Comparison of ENCODE assay signal across 25 mouse cellular contexts in the genomic region with DNA sequence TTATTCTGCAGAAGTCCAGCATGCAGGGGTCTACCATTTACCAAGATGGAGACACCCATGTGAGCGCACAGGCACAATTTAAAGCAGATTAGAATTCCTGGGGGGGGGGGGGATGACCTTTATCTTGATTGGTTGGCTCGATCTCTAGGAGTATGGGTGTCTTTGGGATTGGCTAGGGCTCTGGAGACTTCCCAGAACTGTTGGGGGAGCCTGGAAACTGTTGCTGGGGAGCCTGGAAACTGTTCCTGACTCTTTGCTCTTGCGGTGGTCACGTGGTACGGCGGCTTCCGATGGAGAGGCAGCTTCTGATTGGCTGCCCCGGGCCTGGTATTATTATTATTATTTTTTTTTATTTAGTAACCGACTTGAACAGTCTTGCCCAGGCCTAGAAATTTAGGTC. TPM values are rescaled to one million over a fixed set of nuclear protein-coding genes. Genes with fewer than 3 reads are reported as not detected.
DNase-seq lines count a peak whose midpoint lies in the region; ATAC-seq and TF ChIP-seq lines count a peak whose summit lies in the region.
"Had no signal": no experiment of that assay in that cellular context is flagged by ENCODE, and none has a peak within 500 bp of the region (broad histone marks: within the 10 kb centered on the region; RNA-seq: fewer than 3 reads in every experiment).

No protein-coding gene starts in this region.

- 88% methylated on average over 9 of the region's 9 CpGs for WGBS in lung, postnatal 0 days
- 86% methylated on average over 9 of the region's 9 CpGs for WGBS in liver, postnatal 0 days (ENCODE audit: insufficient replicate concordance)

- no peak for TF ChIP-seq POLR2A in MEL (IDR thresholded peaks at IDR 0.05; ENCODE audit: control insufficient read depth in 1 of 2, insufficient read depth in 1 of 2, low read depth in 1 of 2, low read length in 2 of 2, poor library complexity in 1 of 2)

- no peak for DNase-seq in gastrocnemius, adult 2 months
- no peak for DNase-seq in gastrocnemius, postnatal 14 days
- DNase-seq in lung, postnatal 0 days (ENCODE audit: low spot score): no peak
- DNase-seq in lung, postnatal 25 days (ENCODE audit: low spot score): no peak
- no peak for DNase-seq in MEL (ENCODE audit: low read depth, low spot score)
- DNase-seq in testis, postnatal 14 days (ENCODE audit: low spot score): peak; percentile 76
- no peak for DNase-seq in liver, postnatal 0 days
- DNase-seq: adrenal gland, postnatal 25 days; cerebellum, adult 9-10 months; lung, adult 18-20 months; lung, postnatal 14 days; right cerebral cortex, postnatal 4 days; thymus, postnatal 25 days had no signal

- TF ChIP-seq RAD21 in MEL (IDR thresholded peaks at IDR 0.05; ENCODE audit: low read depth, low read length): no peak

- TF ChIP-seq EP300 in lung, postnatal 0 days (IDR thresholded peaks at IDR 0.05): no peak
- TF ChIP-seq EP300 in MEL (IDR thresholded peaks at IDR 0.05; ENCODE audit: low read depth in 1 of 2, low read length in 2 of 2): no peak
- no peak for TF ChIP-seq EP300 in liver, postnatal 0 days (IDR thresholded peaks at IDR 0.05; ENCODE audit: low read depth)

- no peak overlapping the region for H3K4me2 ChIP-seq in lung, postnatal 0 days (replicated peaks; ENCODE audit: low read depth, low read length)
- no peak overlapping the region for H3K4me2 ChIP-seq in liver, postnatal 0 days (ENCODE audit: low read depth, low read length)
- H3K4me2 ChIP-seq: forebrain, embryonic 13.5 days; heart, embryonic 12.5 days; hindbrain, embryonic 12.5 days; limb, embryonic 12.5 days; liver, embryonic 11.5 days; midbrain, embryonic 12.5 days had no signal

- no peaks in the 10 kb centered on the region for H3K9me3 ChIP-seq in lung, postnatal 0 days (ENCODE audit: low read length)
- H3K9me3 ChIP-seq in MEL (replicated peaks; ENCODE audit: insufficient read depth, low read length): no peaks in the 10 kb centered on the region
- no peaks in the 10 kb centered on the region for H3K9me3 ChIP-seq in liver, postnatal 0 days (ENCODE audit: low read length)
- H3K9me3 ChIP-seq: forebrain, embryonic 13.5 days; G1E; heart, embryonic 12.5 days; hindbrain, embryonic 12.5 days; limb, embryonic 12.5 days; midbrain, embryonic 12.5 days had no signal

- no peak for TF ChIP-seq CTCF in gastrocnemius, adult 2 months (IDR thresholded peaks at IDR 0.05)
- no peak for TF ChIP-seq CTCF in lung, postnatal 0 days (IDR thresholded peaks at IDR 0.05)
- TF ChIP-seq CTCF in MEL (IDR thresholded peaks at IDR 0.05 in 2 of 3, conservative IDR thresholded peaks at IDR 0.05 in 1 of 3; ENCODE audit: control insufficient read depth in 1 of 3, insufficient read depth in 1 of 3, low read depth in 2 of 3, low read length in 3 of 3, poor library complexity in 1 of 3, severe bottlenecking in 1 of 3): no peak
- no peak for TF ChIP-seq CTCF in liver, postnatal 0 days (IDR thresholded peaks at IDR 0.05; ENCODE audit: low read depth)

- no peaks in the 10 kb centered on the region for H3K4me1 ChIP-seq in lung, postnatal 0 days (ENCODE audit: insufficient read depth, low read depth, low read length)
- peaks cover 2 to 24% of the 10 kb centered on the region in 2 experiments; a peak in 3 of 4 replicates for H3K4me1 ChIP-seq in MEL (ENCODE audit: control insufficient read depth in 1 of 2, insufficient read depth in 2 of 2, low read length in 2 of 2)
- peaks cover 16% of the 10 kb centered on the region for H3K4me1 ChIP-seq in liver, postnatal 0 days (ENCODE audit: insufficient read depth)
- H3K4me1 ChIP-seq: forebrain, embryonic 13.5 days; heart, embryonic 12.5 days; hindbrain, embryonic 12.5 days; limb, embryonic 12.5 days had no signal

- intact Hi-C loops in gastrocnemius, adult 2 months (cut with DNase I): no loop called here
- intact Hi-C loops in gastrocnemius, postnatal 14 days (cut with DNase I; ENCODE audit: low total_unique reads): no loop called here

- no peaks in the 10 kb centered on the region; the same call in 1 of the 2 replicates for H3K79me2 ChIP-seq in MEL (ENCODE audit: control insufficient read depth, insufficient read depth, low read length, poor library complexity)

- no peak overlapping the region for H3K4me3 ChIP-seq in gastrocnemius, adult 2 months
- no peak overlapping the region for H3K4me3 ChIP-seq in lung, postnatal 0 days (ENCODE audit: low read depth, low read length)
- no peak overlapping the region for H3K4me3 ChIP-seq in MEL (ENCODE audit: control insufficient read depth in 1 of 2, insufficient read depth in 1 of 2, low read depth in 2 of 2, low read length in 2 of 2)
- H3K4me3 ChIP-seq in liver, postnatal 0 days (ENCODE audit: low read depth, low read length): no peak overlapping the region
- H3K4me3 ChIP-seq: forebrain, embryonic 13.5 days; heart, embryonic 12.5 days; hindbrain, embryonic 12.5 days; limb, embryonic 12.5 days; midbrain, embryonic 12.5 days had no signal

- H3K9ac ChIP-seq in lung, postnatal 0 days (replicated peaks; ENCODE audit: low read depth): no peak overlapping the region
- no peak overlapping the region for H3K9ac ChIP-seq in MEL (ENCODE audit: control insufficient read depth, low read depth, low read length, poor library complexity, severe bottlenecking)
- H3K9ac ChIP-seq in liver, postnatal 0 days (replicated peaks): no peak overlapping the region
- H3K9ac ChIP-seq: forebrain, embryonic 13.5 days; heart, embryonic 12.5 days; hindbrain, embryonic 12.5 days; limb, embryonic 12.5 days; midbrain, embryonic 12.5 days had no signal

- ATAC-seq in lung, postnatal 0 days: no peak
- no peak for ATAC-seq in liver, postnatal 0 days
- ATAC-seq: forebrain, embryonic 13.5 days had no signal

- peak overlapping the region; percentile 43; the same call in 1 of the 2 replicates for H3K27ac ChIP-seq in gastrocnemius, adult 2 months
- 0 out of 2 replicates have a peak overlapping the region, but pooled peaks have one; percentile 57 for H3K27ac ChIP-seq in lung, postnatal 0 days (ENCODE audit: low read length)
- H3K27ac ChIP-seq in MEL (ENCODE audit: control insufficient read depth, low read depth, low read length): no peak overlapping the region
- no peak overlapping the region for H3K27ac ChIP-seq in liver, postnatal 0 days (ENCODE audit: low read depth)
- H3K27ac ChIP-seq: forebrain, embryonic 13.5 days; hindbrain, embryonic 12.5 days; limb, embryonic 12.5 days; midbrain, embryonic 12.5 days had no signal

- H3K27me3 ChIP-seq in lung, postnatal 0 days (replicated peaks; ENCODE audit: insufficient read depth, low read length): no peaks in the 10 kb centered on the region
- peaks cover 0 to 2% of the 10 kb centered on the region in 2 experiments; a peak in 1 of 4 replicates for H3K27me3 ChIP-seq in MEL (ENCODE audit: control insufficient read depth in 1 of 2, insufficient read depth in 2 of 2, low read length in 2 of 2)
- H3K27me3 ChIP-seq in liver, postnatal 0 days (ENCODE audit: insufficient read depth, low read length): peaks cover 4% of the 10 kb centered on the region; the same call in 1 of the 2 replicates

- H3K36me3 ChIP-seq in lung, postnatal 0 days (ENCODE audit: insufficient read depth, low read length): no peaks in the 10 kb centered on the region
- H3K36me3 ChIP-seq in MEL (ENCODE audit: control insufficient read depth in 1 of 2, insufficient read depth in 2 of 2, low read length in 2 of 2): peaks cover 0 to 9% of the 10 kb centered on the region in 2 experiments; a peak in 2 of 4 replicates
- no peaks in the 10 kb centered on the region for H3K36me3 ChIP-seq in liver, postnatal 0 days (replicated peaks; ENCODE audit: insufficient read depth, low read length)
- H3K36me3 ChIP-seq: G1E; heart, embryonic 12.5 days; hindbrain, embryonic 12.5 days; limb, embryonic 12.5 days; midbrain, embryonic 12.5 days had no signal

TF ChIP-seq in MEL, 35 proteins besides CTCF, POLR2A, EP300 and RAD21:
- TF ChIP-seq POLR2AphosphoS5 (IDR thresholded peaks at IDR 0.05; ENCODE audit: borderline replicate concordance, low read depth, low read length) (no peak), USF1 (IDR thresholded peaks at IDR 0.05; ENCODE audit: low read depth, low read length) (peak; percentile 32; the same call in 1 of the 2 replicates)

RNA-seq across cellular contexts. Expression of gene Zbtb8a, which starts 4.1 kb away (rescaled TPM):
- 1 to 10 TPM in 1 of 2 experiments, under 1 TPM in 1; 0.61 to 1.3 TPM for total RNA-seq in gastrocnemius, adult 2 months (2021)
- 1 to 10 TPM; 2.4 to 2.9 TPM for total RNA-seq in gastrocnemius, postnatal 14 days (2021)
- polyA plus RNA-seq in lung, postnatal 0 days (2015; fragmentation: Nextera tagmentation; extraction: Ambion mirVana): 15.6 and 16.9 TPM in 2 replicates
- 0.85 and 0.89 TPM in 2 replicates for total RNA-seq in MEL (2012; rRNA removed)
- polyA plus RNA-seq in MEL (2012; ENCODE audit: insufficient read depth in 1 of 2, insufficient read length in 2 of 2, low read depth in 1 of 2, low replicate concordance in 2 of 2, missing spikeins in 1 of 2): 1 to 10 TPM in 1 of 2 experiments, not detected in 1; 1.6 TPM
- 1.9 and 2.3 TPM in 2 replicates for polyA plus RNA-seq in liver, postnatal 0 days (2015; fragmentation: Nextera tagmentation; extraction: Ambion mirVana)

RNA-seq across cellular contexts. Expression of gene Zbtb8os, which starts 46.5 kb away (rescaled TPM):
- total RNA-seq in gastrocnemius, adult 2 months (2021): 10 to 100 TPM; 24.8 to 28.9 TPM
- total RNA-seq in gastrocnemius, postnatal 14 days (2021): 10 to 100 TPM; 24.0 to 25.1 TPM
- polyA plus RNA-seq in lung, postnatal 0 days (2015; fragmentation: Nextera tagmentation; extraction: Ambion mirVana): 32.3 and 36.5 TPM in 2 replicates
- total RNA-seq in MEL (2012; rRNA removed): 16.7 and 21.7 TPM in 2 replicates
- polyA plus RNA-seq in MEL (2012; ENCODE audit: insufficient read depth in 1 of 2, insufficient read length in 2 of 2, low read depth in 1 of 2, low replicate concordance in 2 of 2, missing spikeins in 1 of 2): 10 to 100 TPM in 1 of 2 experiments, not detected in 1; 22.6 TPM
- polyA plus RNA-seq in liver, postnatal 0 days (2015; fragmentation: Nextera tagmentation; extraction: Ambion mirVana): 32.2 and 34.2 TPM in 2 replicates

RNA-seq across cellular contexts. Expression of gene Rbbp4, which starts 46.9 kb away (rescaled TPM):
- 10 to 100 TPM; 38.5 to 46.9 TPM for total RNA-seq in gastrocnemius, adult 2 months (2021)
- 10 to 100 TPM; 66.0 to 67.2 TPM for total RNA-seq in gastrocnemius, postnatal 14 days (2021)
- polyA plus RNA-seq in lung, postnatal 0 days (2015; fragmentation: Nextera tagmentation; extraction: Ambion mirVana): 159 and 182 TPM in 2 replicates
- total RNA-seq in MEL (2012; rRNA removed): 50.9 and 53.9 TPM in 2 replicates
- 100 to 1,000 TPM in 1 of 2 experiments, not detected in 1; 127 TPM for polyA plus RNA-seq in MEL (2012; ENCODE audit: insufficient read depth in 1 of 2, insufficient read length in 2 of 2, low read depth in 1 of 2, low replicate concordance in 2 of 2, missing spikeins in 1 of 2)
- polyA plus RNA-seq in liver, postnatal 0 days (2015; fragmentation: Nextera tagmentation; extraction: Ambion mirVana): 163 and 167 TPM in 2 replicates

RNA-seq across cellular contexts. Expression of gene Zbtb8b, which starts 58.6 kb away (rescaled TPM):
- total RNA-seq in gastrocnemius, adult 2 months (2021): not detected
- not detected for total RNA-seq in gastrocnemius, postnatal 14 days (2021)
- 1.8 and 2.8 TPM in 2 replicates for polyA plus RNA-seq in lung, postnatal 0 days (2015; fragmentation: Nextera tagmentation; extraction: Ambion mirVana)
- total RNA-seq in MEL (2012; rRNA removed): 0.08 and 0.16 TPM in 2 replicates
- polyA plus RNA-seq in MEL (2012; ENCODE audit: insufficient read depth in 1 of 2, insufficient read length in 2 of 2, low read depth in 1 of 2, low replicate concordance in 2 of 2, missing spikeins in 1 of 2): under 1 TPM in 1 of 2 experiments, not detected in 1; 0.29 TPM
- 0.40 and 0.55 TPM in 2 replicates for polyA plus RNA-seq in liver, postnatal 0 days (2015; fragmentation: Nextera tagmentation; extraction: Ambion mirVana)
- total RNA-seq: gastrocnemius, adult 8-10 months; granulocyte monocyte progenitor cell, adult 5-6 weeks; megakaryocyte, adult 5-6 weeks; monocyte, adult 5-6 weeks; neutrophil, adult 5-6 weeks had no signal
- polyA plus RNA-seq: G1E had no signal

Comparison
In these comparisons a context has a peak if more than half of its experiments do, and no peak if none do; other contexts are left out.
1. H3K27ac ChIP-seq: peak in gastrocnemius, adult 2 months (single experiment) and lung, postnatal 0 days (single experiment); none in MEL (single experiment) and liver, postnatal 0 days (single experiment).